Mouse (Mus musculus) cerebellum, postnatal 10 days (tissue): Measurements from ENCODE around the gene Bcar3.
A peak's percentile ranks its signal among the peaks of the same experiment; 100 is the strongest.

Experiments
- DNase-seq, 2 experiments: peaks; one replicate each; pipeline ENCODE4 v3.0.0; 2021; ENCODE audit warnings: mixed read lengths in 2 of 2

The Bcar3 gene

DNA sequence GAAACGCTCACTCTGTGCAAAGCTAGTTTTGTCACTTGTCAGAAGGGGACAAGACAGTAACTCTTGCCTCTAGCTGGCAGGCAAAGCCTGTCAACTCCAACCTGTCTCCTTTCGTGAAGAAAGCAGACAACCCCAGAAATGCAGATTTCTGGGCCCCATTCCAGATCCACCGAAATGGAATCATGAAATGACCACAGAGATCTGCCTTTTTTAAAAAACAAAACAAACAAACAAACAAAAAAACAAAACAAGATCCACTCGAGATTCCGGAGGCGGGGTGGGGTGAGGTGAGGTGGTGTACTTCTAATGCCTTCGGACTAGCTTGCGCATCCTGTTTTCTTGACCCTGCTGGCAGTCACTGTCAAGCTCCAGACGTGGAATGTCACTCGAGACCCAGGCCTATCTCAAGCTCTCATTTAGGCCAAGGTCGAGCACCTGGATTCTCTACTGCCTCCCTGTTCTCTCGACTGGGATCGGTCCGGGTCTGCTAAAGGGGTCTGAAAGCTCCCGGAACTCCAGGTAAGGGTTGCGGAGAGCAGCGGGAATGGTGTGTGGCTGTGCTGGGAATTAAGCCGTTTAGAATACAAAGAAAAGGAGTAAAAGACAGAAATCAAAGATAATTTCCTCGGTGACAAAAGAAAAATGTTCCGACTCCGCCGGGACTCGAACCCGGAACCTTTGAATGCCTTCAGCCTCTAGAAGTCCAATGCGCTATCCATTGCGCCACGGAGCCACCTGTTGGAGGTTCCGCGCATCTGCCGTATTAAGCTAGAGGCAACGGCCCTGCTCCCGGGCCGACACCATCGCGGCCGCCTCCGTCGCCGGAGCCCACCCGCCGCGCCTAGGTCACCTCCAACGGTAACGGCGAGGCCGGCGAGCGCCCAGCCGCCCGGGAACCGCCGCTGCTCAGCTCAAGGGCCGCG lies 1.4 kb upstream of the Bcar3 start:
- DNase-seq: peak; percentile 93 to 94

DNA sequence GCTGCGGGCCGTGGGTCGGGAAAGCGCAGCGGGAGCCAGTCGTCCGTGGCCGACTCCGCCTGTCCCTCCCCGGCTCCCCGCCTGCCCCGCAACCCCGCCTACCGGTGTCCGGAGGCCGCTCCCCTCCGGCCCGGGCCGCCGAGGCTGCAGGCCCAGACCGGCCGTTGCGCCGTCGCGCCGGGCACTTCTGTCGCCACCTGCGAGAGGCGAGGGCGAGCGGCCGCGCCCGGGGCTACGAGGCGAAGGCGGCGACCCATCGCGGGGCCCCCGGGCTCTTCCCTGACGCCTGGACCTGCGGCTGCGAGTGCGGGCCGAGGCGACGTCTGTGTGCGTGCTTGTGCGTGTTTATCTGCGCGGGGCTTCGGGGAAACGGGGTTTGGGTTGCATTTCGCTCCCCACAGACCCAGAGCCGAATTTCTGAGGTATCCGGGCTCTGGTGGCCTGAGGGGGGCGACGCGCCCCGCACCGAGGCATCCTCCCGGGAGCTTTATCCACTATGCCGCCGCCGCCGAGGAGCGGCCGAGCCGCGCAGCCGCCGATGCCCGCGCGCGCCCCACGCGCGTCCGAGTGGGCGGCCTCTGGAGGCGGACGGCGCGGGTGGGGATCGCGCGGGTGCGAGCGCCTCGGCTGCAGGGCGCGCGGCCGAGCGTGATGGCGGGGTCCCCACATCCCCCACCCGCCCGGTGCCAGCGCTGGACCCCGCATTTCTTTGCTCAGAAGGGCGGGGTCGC lies 548 bp upstream of the Bcar3 start:
- peak in 1 of 2 experiments; percentile 88 for DNase-seq

- DNase-seq: peak; percentile 66 to 71
Measured at GRCm38 (mm10) chr3:122295511-122295910, 1.6 kb downstream of the Bcar3 start.

GRCm38 (mm10) chr3:122296979-122297378 lies 3.0 kb downstream of the Bcar3 start:
- DNase-seq: peak; percentile 76 to 77

DNA sequence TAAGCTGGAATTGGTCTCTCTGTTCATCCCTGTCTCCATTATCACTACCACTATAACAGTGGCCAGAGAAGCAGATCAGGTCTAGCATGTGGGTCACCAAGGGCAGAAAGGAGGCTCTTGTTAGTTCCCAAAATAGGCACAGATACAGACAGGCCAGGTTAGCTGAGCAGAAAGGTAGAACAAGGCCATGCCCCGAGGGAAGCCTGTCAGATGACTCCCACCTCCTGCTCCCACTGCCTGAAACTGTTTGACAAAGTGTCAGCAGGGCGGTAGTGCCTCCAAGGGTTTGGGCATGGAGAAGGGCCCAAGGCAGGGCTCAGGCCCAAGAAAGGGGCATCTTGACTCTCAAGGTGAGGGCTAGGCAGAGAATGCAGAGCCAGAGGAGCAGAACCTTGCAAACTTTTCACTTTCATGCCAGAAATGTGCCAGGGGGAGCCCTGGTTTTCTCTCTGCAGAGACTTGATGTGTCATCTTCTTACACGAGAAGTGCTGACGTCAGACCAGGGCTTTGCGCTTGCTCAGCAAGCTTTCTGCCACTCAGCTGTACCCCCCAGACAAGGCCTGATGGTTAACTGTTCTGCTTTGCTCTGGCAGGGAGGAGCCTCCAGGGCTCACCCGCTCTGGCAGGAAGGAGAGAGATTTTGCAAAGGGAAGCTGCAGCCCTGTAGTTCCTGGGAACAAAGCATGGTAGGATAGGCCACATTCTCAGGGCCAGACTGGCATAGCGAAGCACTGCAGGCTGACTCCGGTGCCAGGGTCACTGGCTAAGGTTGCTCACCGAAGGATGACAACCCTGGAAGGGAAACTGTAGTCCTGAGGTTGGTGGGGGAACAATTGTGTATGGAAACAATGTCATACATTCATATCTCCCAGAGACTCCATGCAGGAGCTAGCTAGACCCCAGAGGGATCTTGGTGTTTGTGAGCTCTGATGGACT lies 7.3 kb downstream of the Bcar3 start:
- peak; percentile 40 to 44 for DNase-seq

- no peak for DNase-seq
Measured at GRCm38 (mm10) chr3:122304560-122304959, 10.6 kb downstream of the Bcar3 start.

- DNase-seq: no peak
Measured at GRCm38 (mm10) chr3:122307894-122308671, 14.1 kb downstream of the Bcar3 start.

DNA sequence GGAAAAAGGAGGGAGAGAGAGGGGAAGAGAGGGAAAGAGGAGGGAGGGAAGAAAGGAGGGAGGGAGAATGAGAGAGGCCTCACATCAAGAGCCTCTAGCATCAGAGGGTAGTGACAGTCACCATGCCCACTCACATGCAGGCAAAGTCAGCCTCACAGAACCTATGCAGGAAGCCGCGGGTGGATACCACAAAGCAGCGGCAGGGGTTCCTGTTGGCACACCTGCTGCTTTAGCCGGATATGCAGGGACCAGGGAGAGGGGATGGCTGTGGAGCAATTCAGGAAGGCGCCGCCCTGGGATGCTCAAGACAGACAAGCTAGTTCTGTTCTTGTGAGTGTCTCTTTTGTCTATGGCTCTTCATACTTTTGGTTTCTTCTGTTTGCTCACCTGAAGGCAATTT lies 15.0 kb downstream of the Bcar3 start:
- DNase-seq: no peak

GRCm38 (mm10) chr3:122312078-122312477 lies 18.1 kb downstream of the Bcar3 start:
- peak; percentile 93 to 96 for DNase-seq

DNA sequence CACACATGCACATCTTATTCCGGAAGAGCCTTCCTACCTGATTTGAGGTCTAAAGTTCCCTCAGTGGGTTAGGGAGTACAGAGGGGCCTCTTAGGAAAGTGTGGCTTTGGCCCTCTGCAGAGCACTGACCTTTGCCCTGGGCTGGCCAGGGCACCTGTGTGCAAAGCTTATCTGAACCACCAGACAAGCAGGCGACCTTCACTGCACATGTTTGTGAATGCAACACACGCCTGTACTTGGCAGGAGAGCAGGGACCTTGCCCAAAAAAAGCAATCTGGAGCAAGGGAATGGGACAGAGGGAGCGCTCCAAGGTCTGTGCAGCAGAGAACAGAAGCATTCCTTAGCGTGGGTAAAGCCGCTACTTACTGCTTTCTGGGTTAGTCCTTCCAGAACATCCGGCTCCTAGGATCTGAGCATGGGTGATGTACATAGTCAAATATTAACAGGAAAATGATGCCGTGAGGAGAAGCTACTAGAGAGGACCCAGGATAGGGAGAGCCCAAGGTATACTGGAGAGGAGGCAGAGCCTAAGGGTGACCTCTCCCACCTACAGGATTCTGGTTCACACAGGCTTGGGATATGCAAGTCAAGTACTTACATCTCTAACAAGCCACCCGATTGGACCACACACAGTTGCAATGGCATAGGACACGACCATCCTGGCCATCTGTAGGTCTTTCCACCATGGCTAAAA lies 19.1 kb downstream of the Bcar3 start:
- peak in 1 of 2 experiments; percentile 20 for DNase-seq

- DNase-seq: no peak
Measured at GRCm38 (mm10) chr3:122313936-122314335, 20.0 kb downstream of the Bcar3 start.

- no peak for DNase-seq
Measured at GRCm38 (mm10) chr3:122316621-122317020, 22.7 kb downstream of the Bcar3 start.

DNA sequence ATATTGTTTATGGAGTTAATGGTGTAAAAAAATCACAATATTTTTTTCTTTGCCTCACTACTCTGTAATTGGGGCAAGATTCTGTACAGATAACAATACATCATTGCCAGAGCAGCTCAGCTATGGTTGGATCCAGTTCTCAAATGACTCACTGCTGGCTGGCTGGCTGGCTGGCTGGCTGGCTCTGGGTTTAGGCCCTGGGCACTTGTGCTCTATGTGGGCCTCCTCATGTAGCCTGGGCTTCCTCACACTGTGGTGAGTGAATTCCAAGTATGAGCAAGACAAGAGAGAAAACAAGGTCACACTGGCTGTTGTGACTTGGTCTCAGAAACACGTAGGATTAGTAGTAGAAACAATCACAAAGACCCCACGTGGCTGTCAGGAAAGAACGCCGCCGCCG lies 23.4 kb downstream of the Bcar3 start:
- peak; percentile 46 to 48 for DNase-seq

GRCm38 (mm10) chr3:122322226-122322625 lies 28.3 kb downstream of the Bcar3 start:
- DNase-seq: no peak

GRCm38 (mm10) chr3:122323841-122324240 lies 29.9 kb downstream of the Bcar3 start:
- no peak for DNase-seq

GRCm38 (mm10) chr3:122324528-122324927 lies 30.6 kb downstream of the Bcar3 start:
- DNase-seq: no peak

- no peak for DNase-seq
Measured at GRCm38 (mm10) chr3:122330484-122330883, 36.5 kb downstream of the Bcar3 start.

DNA sequence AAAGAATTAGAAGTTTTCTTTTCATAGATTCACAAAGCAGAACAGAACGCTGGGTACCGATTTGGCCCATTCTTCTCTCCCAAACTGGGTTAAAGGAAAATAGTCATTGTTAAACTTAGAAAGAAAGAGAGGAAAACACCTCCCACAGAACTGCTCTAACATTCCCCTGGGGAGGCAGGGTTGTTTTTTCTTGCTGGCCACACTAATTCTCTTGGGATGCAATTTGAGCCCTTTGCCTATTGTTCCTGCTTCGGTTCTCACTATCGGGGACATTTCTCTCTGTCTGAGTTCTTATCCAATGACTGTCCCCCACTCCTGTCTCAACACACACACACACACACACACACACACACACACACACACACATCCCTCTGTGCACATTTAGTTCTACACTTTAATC lies 39.6 kb downstream of the Bcar3 start:
- DNase-seq: no peak

GRCm38 (mm10) chr3:122333902-122334301 lies 40.0 kb downstream of the Bcar3 start:
- DNase-seq: no peak

GRCm38 (mm10) chr3:122334375-122334774 lies 40.4 kb downstream of the Bcar3 start:
- no peak for DNase-seq

- DNase-seq: no peak
Measured at GRCm38 (mm10) chr3:122336030-122336429, 42.1 kb downstream of the Bcar3 start.
